Mouse (Mus musculus): ENCODE results near the gene AA986860. TPM values are rescaled to one million over a fixed set of nuclear protein-coding genes. Genes with fewer than 3 reads are reported as not detected.

The AA986860 gene
- polyA plus RNA-seq, 1 experiment: 32.6 TPM

DNA sequence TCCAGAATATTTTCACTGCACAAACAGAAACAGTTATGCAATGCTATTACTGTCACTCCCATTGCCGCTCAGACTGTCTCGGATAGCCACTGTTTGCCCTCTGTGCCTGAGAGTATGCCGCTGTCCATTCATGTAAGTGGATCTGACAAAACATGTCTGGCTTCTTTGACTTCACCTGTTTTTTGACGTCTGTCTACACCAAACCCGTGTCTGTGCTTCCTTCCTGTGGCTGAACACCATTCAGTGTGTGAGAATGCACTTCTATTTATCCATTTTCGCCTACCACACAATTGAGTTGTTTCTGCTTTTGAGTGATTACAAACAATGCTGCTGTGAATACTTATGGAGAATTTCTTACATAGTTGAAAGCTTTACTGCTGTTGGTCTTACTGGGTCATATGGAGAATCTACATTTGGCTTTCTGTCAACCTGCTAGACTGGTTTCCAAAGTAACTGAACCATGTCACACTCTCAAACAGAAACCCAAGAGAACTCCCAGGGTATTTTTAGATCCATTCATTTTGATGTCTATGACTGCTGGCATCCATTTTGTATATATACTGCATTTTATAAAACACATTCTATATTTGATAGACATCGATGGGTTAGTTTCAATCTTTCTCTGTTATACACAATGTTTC lies 44.0 kb downstream of the AA986860 start:
- no peak for DNase-seq (ENCODE audit: low spot score)

DNA sequence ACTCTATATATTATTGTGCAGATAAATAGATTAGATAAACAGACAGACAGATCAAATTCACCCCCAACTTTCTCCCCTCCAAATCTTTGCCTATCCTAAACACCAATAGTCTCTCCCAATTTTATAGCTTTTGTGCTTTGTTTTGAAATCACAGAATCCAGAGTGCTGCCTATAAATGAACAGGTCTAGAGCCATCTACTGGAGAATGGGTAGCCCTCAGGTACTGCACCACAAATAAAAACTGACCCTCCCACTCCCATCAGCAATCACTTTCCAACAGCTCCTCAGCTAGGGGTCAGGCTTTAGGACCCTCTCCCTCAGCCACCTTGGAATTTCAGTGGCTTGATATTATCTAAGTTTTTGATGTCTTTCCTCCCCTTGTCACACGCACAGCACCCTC lies 44.9 kb downstream of the AA986860 start:
- no peak for DNase-seq (ENCODE audit: low spot score)

DNA sequence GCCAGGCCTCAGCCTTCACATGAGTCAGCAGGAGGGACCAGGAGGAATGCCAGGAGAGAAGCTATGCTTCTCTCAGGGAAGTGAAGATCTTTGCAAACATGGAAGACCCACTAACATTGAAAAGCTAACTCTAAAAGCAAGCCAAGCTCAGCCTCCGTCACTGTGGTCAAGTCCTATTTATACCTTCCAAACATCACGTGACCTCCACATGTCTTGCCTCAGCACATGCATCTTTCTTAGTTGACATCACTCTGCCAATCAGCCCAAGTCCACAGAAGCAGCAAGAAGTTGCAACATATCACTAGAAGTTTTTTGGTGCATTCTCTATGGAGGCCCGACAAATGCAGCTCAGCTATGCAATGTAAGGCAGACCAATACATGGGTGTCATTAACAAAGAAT lies 48.1 kb downstream of the AA986860 start:
- no peak for DNase-seq (ENCODE audit: low spot score)

DNA sequence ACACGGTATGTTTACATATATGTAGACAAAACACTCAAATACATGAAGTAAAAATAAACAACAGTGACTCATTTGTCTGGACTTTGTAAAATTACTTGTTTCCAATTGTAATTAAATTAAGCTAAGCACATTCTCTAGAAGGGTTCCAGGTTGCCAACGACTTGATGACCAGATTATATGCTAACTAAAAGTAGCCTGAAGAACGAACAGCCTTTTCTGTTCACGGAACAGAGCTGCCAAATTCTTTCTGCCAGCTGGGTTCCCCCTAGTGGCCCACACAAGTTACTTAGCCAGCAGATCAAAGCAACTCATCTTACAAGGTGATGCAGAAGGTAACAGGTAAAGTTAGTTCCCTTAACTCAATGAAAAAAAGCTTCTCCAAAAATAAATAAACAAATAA lies 52.3 kb downstream of the AA986860 start:
- no peak for DNase-seq (ENCODE audit: low spot score)

DNA sequence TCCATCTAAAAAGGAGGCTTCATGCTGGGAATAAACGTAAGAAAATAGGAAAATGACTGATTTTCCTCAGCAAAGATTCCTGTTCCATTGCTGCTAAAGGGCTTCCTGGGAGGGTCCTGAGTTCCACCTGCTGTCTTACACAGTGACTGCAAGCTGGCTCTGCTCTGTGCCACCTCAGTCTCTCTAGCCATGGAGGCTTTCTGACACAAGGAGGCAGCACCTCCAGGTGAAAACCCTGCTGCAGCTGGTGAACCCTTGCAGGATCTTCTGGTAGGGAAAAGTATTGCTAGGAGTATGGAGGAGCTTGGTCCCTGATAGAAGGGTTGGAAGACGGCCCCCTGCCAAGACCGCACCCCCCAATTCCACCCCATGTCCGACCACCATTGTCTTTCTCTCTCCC lies 55.2 kb downstream of the AA986860 start:
- DNase-seq (ENCODE audit: low spot score): no peak

DNA sequence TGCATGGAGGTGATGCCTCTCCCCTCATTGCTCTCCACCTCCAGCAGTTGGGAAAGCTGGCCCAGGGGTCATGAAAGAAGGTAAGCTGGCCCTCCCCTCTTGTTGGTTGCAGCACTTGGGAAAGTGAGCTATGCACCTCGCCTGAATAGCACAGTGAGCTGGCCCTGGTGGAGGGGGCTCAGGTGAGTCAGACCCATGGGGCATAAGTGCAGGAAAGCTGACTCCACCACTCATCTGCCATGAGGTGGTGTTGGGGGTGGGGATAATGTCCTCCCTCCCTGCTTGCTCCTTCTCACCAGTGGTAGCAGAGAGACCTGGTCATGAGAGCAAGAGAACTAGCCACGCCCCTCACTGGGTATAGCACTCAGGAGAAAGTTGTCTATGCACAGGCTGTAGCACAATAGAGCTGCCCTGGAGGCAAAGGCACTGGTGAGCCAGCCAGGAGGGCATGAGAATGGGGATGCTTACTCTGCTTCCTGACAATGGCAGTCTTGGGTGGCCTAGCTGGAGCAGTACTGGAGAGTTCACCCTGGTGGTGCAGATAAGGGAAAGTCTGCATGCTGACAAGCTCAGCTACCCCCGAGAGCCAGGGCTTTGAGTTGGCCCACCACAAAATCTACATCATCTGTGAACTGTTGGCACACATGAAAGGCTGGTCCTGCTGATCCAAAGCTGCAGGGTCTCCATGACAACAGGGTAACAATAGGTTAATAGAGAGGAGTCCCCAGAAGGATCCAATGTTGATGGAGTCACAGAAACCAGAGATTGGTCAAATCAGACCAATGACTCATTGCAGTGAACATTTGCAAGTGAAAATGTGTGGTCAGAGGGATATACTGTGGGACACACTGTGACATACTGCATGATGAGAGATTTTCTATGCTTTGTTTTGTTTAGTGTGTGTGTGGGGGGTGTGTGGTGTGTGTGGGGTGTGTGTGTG lies 58.0 kb downstream of the AA986860 start:
- no peak for DNase-seq (ENCODE audit: low spot score)

Other genes with a start within 250 kb of the AA986860 start
- gene Zp3r, start 102.4 kb upstream of the AA986860 start, polyA plus RNA-seq (2012; rRNA removed): 0.88 and 1.3 TPM in 2 replicates
- not detected in 2 replicates for gene C4bp, start 70.3 kb upstream of the AA986860 start, polyA plus RNA-seq (2012; rRNA removed)
- gene Gm29427, start 16.2 kb upstream of the AA986860 start, polyA plus RNA-seq (2012; rRNA removed): 0.15 and 0.25 TPM in 2 replicates
- 3.9 and 5.0 TPM in 2 replicates for gene Yod1, start 14.6 kb upstream of the AA986860 start, polyA plus RNA-seq (2012; rRNA removed)
- gene Pfkfb2, start 2.7 kb upstream of the AA986860 start, polyA plus RNA-seq (2012; rRNA removed): 21.9 and 22.9 TPM in 2 replicates
- 6.0 and 8.3 TPM in 2 replicates for gene Fcamr, start 68.9 kb downstream of the AA986860 start, polyA plus RNA-seq (2012; rRNA removed)
- gene Pigr, start 94.7 kb downstream of the AA986860 start, polyA plus RNA-seq (2012; rRNA removed): 5.1 and 5.5 TPM in 2 replicates
- 0.52 and 1.0 TPM in 2 replicates for gene Fcmr, start 133.7 kb downstream of the AA986860 start, polyA plus RNA-seq (2012; rRNA removed)
- not detected in 2 replicates for gene Il24, start 155.5 kb downstream of the AA986860 start, polyA plus RNA-seq (2012; rRNA removed)
- not detected in 2 replicates for gene Il20, start 179.5 kb downstream of the AA986860 start, polyA plus RNA-seq (2012; rRNA removed)
- gene Il19, start 208.1 kb downstream of the AA986860 start, polyA plus RNA-seq (2012; rRNA removed): 0.10 TPM in 1 of 2 replicates, not detected in the other